Mouse (Mus musculus) myocyte (in vitro differentiated cells): ENCODE measurements around the gene Lamtor2.

Experiments used
- CEBPB ChIP-seq: IDR thresholded peaks from 2 replicates; pipeline ENCODE4 v1.6.1; 2011; ENCODE audit warnings: mild to moderate bottlenecking, moderate library complexity; ENCODE audit not compliant: poor library complexity, insufficient read depth, severe bottlenecking
- E2F4 ChIP-seq: IDR thresholded peaks from one replicate; pipeline ENCODE4 v1.6.1; 2011; ENCODE audit warnings: mild to moderate bottlenecking, control low read depth, moderate library complexity; ENCODE audit not compliant: insufficient read depth
- MAX ChIP-seq: IDR thresholded peaks from one replicate; pipeline ENCODE4 v1.6.1; 2011; ENCODE audit warnings: low read depth, mild to moderate bottlenecking, control low read depth
- MYOD1 ChIP-seq, 3 experiments: IDR thresholded peaks; one replicate each; pipeline ENCODE4 v1.6.1; 2011; ENCODE audit warnings: control low read depth in 2 of 3, low read depth in 2 of 3, mild to moderate bottlenecking in 2 of 3, moderate library complexity in 1 of 3; ENCODE audit not compliant: insufficient read length in 2 of 3, control insufficient read depth in 1 of 3
- MYOG ChIP-seq, 3 experiments: IDR thresholded peaks; one replicate each; pipeline ENCODE4 v1.6.1; 2011; ENCODE audit warnings: control low read depth in 2 of 3, low read depth in 2 of 3, mild to moderate bottlenecking in 2 of 3; ENCODE audit not compliant: insufficient read length in 2 of 3, control insufficient read depth in 1 of 3, insufficient read depth in 1 of 3
- POLR2A ChIP-seq: IDR thresholded peaks from one replicate; pipeline ENCODE4 v1.6.1; 2011; ENCODE audit warnings: low read depth, mild to moderate bottlenecking, control low read depth, moderate library complexity; ENCODE audit not compliant: insufficient read length
- POLR2AphosphoS2 ChIP-seq: IDR thresholded peaks from one replicate; pipeline ENCODE4 v1.6.1; 2011; ENCODE audit warnings: low read depth, control low read depth; ENCODE audit not compliant: insufficient read length
- TCF12 ChIP-seq: IDR thresholded peaks from one replicate; pipeline ENCODE4 v1.6.1; 2011; ENCODE audit warnings: mild to moderate bottlenecking, control low read depth; ENCODE audit not compliant: poor library complexity, insufficient read depth, severe bottlenecking
- USF1 ChIP-seq: IDR thresholded peaks from one replicate; pipeline ENCODE4 v1.6.1; 2011; ENCODE audit warnings: low read depth, mild to moderate bottlenecking, control low read depth, moderate library complexity

DNA sequence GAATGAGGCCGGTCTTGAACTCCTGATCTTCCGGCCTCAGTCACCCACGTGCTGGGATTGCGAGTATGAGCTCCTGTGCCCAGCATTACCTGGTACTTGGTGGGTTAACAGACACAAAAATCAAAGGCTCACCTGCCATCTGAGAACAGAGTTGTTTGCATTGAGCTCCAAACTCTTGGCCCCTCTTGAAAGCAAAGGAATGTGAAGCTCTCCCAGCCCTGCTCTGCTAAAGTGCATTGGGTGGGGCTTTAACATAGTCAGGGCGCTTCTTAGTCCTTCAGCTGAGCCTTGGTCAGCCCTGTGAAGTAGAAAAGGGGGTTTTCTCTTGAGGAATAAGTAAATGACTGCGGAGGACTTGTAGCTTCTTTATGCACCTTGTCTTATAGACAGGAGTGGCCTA, 32.9 kb upstream of the Lamtor2 start:
- no peak for TF ChIP-seq MAX
- TF ChIP-seq MYOD1 (IDR thresholded peaks at IDR 0.05; ENCODE audit: control insufficient read depth in 1 of 3, insufficient read length in 2 of 3, low read depth in 2 of 3): no peak
- TF ChIP-seq POLR2A: no peak
- TF ChIP-seq TCF12: no peak
- TF ChIP-seq POLR2AphosphoS2: no peak
- TF ChIP-seq CEBPB: no peak
- TF ChIP-seq USF1: no peak
- TF ChIP-seq E2F4: no peak
- TF ChIP-seq MYOG (IDR thresholded peaks at IDR 0.05; ENCODE audit: control insufficient read depth in 1 of 3, insufficient read depth in 1 of 3, insufficient read length in 2 of 3, low read depth in 2 of 3): no peak
